10 mouse cellular contexts compared by ENCODE assay signal in the genomic region with DNA sequence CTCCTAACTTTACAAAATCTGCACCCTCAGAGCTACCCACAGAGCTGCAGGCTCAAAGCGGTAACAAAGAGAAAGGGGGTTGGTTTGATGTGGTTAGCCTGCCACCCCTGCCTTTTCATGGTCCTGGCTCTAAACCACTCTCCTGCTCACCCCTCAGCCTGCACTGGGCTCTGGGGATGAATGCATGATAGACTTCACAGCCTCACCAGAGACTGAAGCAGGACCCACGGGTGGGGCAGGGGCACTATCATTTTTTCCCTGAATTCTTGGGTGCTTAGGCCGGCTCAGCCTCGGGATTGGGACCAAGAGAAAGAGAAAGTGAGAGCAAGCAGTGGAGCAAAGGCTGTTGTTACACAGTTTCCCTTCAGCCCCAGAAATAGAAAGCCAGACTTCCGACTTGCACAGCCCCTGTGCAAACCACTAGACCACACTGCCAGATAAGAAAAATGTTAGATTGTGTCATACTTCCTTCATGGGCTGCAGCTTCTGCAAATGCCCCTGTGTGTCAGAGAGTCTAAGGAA. TPM values are rescaled to one million over a fixed set of nuclear protein-coding genes. Genes with fewer than 3 reads are reported as not detected.
DNase-seq lines count a peak whose midpoint lies in the region; TF ChIP-seq lines count a peak whose summit lies in the region.
"Had no signal": no experiment of that assay in that cellular context is flagged by ENCODE, and none has a peak within 500 bp of the region (broad histone marks: within the 10 kb centered on the region; RNA-seq: fewer than 3 reads in every experiment).

No protein-coding gene starts in this region.

- H3K36me3 ChIP-seq in midbrain, embryonic 10.5 days, result no peaks in the 10 kb centered on the region
- H3K36me3 ChIP-seq: embryonic facial prominence, embryonic 15.5 days had no signal

- 0 out of 2 replicates have a peak overlapping the region, but pooled peaks have one; percentile 16 for H3K27ac ChIP-seq in brown adipose tissue, adult 24 weeks (replicated peaks; ENCODE audit: low read depth, low read length)
- no peak overlapping the region for H3K27ac ChIP-seq in midbrain, embryonic 10.5 days (replicated peaks)
- no peak overlapping the region for H3K27ac ChIP-seq in gastrocnemius, adult 2 months
- H3K27ac ChIP-seq: embryonic facial prominence, embryonic 15.5 days had no signal

- no peak for TF ChIP-seq CTCF in lung, adult 2 months (IDR thresholded peaks at IDR 0.05; ENCODE audit: insufficient read depth, low read length)
- TF ChIP-seq CTCF in gastrocnemius, adult 2 months (IDR thresholded peaks at IDR 0.05), result no peak

- H3K9me3 ChIP-seq in midbrain, embryonic 10.5 days (replicated peaks), result no peaks in the 10 kb centered on the region
- H3K9me3 ChIP-seq: embryonic facial prominence, embryonic 15.5 days had no signal

- H3K27me3 ChIP-seq in midbrain, embryonic 10.5 days (ENCODE audit: low read depth, poor library complexity, severe bottlenecking), result no peaks in the 10 kb centered on the region
- H3K27me3 ChIP-seq: embryonic facial prominence, embryonic 15.5 days had no signal

- DNase-seq in lung, adult 18-20 months, result peak; percentile 18 to 31
- DNase-seq in lung, adult 2 months, result no peak
- DNase-seq in lung, postnatal 14 days, result peak; percentile 17
- DNase-seq in thymus, postnatal 14 days, result peak; percentile 40
- no peak for DNase-seq in cerebellum, adult 18-20 months
- DNase-seq in midbrain, embryonic 10.5 days (ENCODE audit: low spot score), result no peak
- DNase-seq in gastrocnemius, adult 2 months, result no peak
- DNase-seq: midbrain, embryonic 14.5 days had no signal

- intact Hi-C loops in gastrocnemius, adult 2 months (cut with DNase I), result no loop called here

- H3K4me1 ChIP-seq in lung, adult 2 months (ENCODE audit: control insufficient read depth, insufficient read depth, low read length), result no peaks in the 10 kb centered on the region
- no peaks in the 10 kb centered on the region for H3K4me1 ChIP-seq in brown adipose tissue, adult 24 weeks (ENCODE audit: control insufficient read depth, insufficient read depth, insufficient read length, low read length)
- H3K4me1 ChIP-seq in midbrain, embryonic 10.5 days, result peaks cover 5% of the 10 kb centered on the region; the same call in 1 of the 2 replicates
- H3K4me1 ChIP-seq: embryonic facial prominence, embryonic 15.5 days had no signal

- no peak for TF ChIP-seq POLR2A in lung, adult 2 months (IDR thresholded peaks at IDR 0.05; ENCODE audit: borderline replicate concordance, extremely low read depth, low read depth, low read length)

- no peak overlapping the region for H3K4me3 ChIP-seq in lung, adult 2 months (replicated peaks; ENCODE audit: extremely low read depth, low read depth, low read length)
- H3K4me3 ChIP-seq in brown adipose tissue, adult 24 weeks (ENCODE audit: insufficient read depth, low read depth, low read length), result no peak overlapping the region; the same call in 1 of the 2 replicates
- no peak overlapping the region for H3K4me3 ChIP-seq in midbrain, embryonic 10.5 days
- H3K4me3 ChIP-seq in gastrocnemius, adult 2 months, result no peak overlapping the region
- H3K4me3 ChIP-seq: embryonic facial prominence, embryonic 15.5 days had no signal

- WGBS in lung, adult 2 months, result 45% methylated on average over 5 of the region's 5 CpGs
- 76% methylated on average over 5 of the region's 5 CpGs for WGBS in midbrain, embryonic 10.5 days

RNA-seq across cellular contexts. Expression of gene Lmo2, which starts 12.2 kb away (rescaled TPM):
- 47.8 and 51.7 TPM in 2 replicates for polyA plus RNA-seq in lung, adult 2 months (2012; rRNA removed)
- 10.9 and 11.1 TPM in 2 replicates for polyA plus RNA-seq in brown adipose tissue, adult 24 weeks (2012; ENCODE audit: insufficient read depth, insufficient read length, missing spikeins)
- 18.7 and 19.3 TPM in 2 replicates for polyA plus RNA-seq in midbrain, embryonic 10.5 days (2016; fragmentation: Nextera tagmentation; extraction: Ambion mirVana)
- total RNA-seq in gastrocnemius, adult 2 months (2021), result 1 to 10 TPM; 4.1 to 7.0 TPM

Comparison
In these comparisons a context has a peak if more than half of its experiments do, and no peak if none do; other contexts are left out.
1. DNase-seq: peak in lung, adult 18-20 months (2 of 2), lung, postnatal 14 days (single experiment) and thymus, postnatal 14 days (single experiment); none in lung, adult 2 months (single experiment), cerebellum, adult 18-20 months (0 of 2), midbrain, embryonic 10.5 days (single experiment) and gastrocnemius, adult 2 months (single experiment).